Mouse (Mus musculus): ENCODE measurements at regions not wholly inside any gene's neighbourhood (a gene's known extent, or its start where the extent isn't known, plus 50 kb on each side); places are given as distances from the start of the nearest gene placed in this dataset.

DNA sequence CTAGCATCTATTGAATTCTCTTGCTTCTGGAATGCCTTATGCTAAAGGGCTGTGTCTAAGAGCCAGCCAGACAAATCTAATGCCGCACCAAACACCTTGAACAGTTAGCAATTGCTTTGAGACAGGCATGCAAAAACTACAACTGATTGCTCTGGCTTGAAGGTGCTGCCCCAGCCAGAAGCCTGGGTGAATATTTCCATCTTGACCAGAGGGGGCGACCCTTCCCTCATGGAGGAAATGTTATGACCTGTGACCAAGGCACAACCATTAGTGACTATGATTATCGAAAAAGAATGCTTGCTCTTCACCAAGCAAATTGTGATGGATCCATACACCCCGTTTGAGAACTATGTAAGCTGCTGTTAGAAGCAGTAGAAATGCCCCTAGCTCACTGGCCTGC is 445.9 kb upstream of the Etaa1 start:
- 49% methylated on average over 4 of the region's 4 CpGs for WGBS (ENCODE audit: insufficient replicate concordance)
- ATAC-seq (ENCODE audit: insufficient read depth): no peak
- Histone ChIP-seq H3K9me3 (replicated peaks) (no peaks in the 10 kb centered on the region), H3K27ac (replicated peaks) (no peak overlapping the region), H3K36me3 (replicated peaks) (no peaks in the 10 kb centered on the region), H3K9ac (no peak overlapping the region), H3K4me2 (no peak overlapping the region), H3K4me1 (replicated peaks) (no peaks in the 10 kb centered on the region), H3K27me3 (no peaks in the 10 kb centered on the region), H3K4me3 (replicated peaks) (no peak overlapping the region)

DNA sequence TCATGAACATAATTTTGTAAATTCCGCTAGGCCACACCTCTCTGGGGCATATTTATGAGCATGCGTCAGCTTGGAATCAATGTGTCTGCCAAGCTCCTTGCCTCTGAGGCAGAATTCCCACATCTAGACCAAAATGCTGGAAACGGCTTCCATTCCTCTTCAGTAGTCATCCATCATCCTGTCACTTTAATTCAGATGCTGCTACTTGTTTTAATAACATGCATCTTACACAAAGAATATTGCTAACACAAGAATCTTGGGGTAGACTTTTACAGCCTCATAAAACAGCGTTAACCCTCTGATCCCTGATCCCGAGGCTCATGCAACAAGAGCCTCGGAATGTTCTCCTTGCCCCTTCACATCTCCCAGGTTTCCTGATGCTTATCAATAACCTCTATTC is 442.7 kb upstream of the Etaa1 start:
- Histone ChIP-seq H3K27me3 (no peaks in the 10 kb centered on the region), H3K36me3 (replicated peaks) (no peaks in the 10 kb centered on the region), H3K9ac (no peak overlapping the region), H3K9me3 (replicated peaks) (no peaks in the 10 kb centered on the region), H3K27ac (replicated peaks) (no peak overlapping the region), H3K4me2 (no peak overlapping the region), H3K4me1 (replicated peaks) (no peaks in the 10 kb centered on the region), H3K4me3 (replicated peaks) (no peak overlapping the region)
- 56% methylated on average over 6 of the region's 6 CpGs for WGBS (ENCODE audit: insufficient replicate concordance)
- no peak for ATAC-seq (ENCODE audit: insufficient read depth)

DNA sequence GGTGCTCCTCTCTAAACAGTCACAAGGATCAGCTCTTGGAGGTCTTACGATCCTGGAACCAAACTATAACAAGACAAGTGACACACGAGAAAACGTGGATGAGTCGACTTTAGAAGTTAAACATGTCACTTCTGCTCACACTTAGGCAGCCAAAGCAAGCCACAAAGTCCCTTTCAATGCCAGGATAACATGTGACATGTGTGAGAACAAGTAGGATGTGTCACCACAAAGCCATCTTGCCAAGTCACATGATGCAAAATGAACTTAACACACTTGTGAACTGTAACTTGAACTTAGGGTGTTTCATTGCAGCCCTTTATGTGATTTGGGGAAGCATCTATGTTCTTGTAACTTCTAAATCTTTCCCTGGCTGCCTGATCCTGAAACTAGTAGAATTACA is 442.0 kb upstream of the Etaa1 start:
- no peak overlapping the region for H3K27ac ChIP-seq (replicated peaks)
- no peaks in the 10 kb centered on the region for H3K36me3 ChIP-seq (replicated peaks)
- H3K27me3 ChIP-seq: no peaks in the 10 kb centered on the region
- H3K9ac ChIP-seq: no peak overlapping the region
- ATAC-seq (ENCODE audit: insufficient read depth): no peak
- H3K4me1 ChIP-seq (replicated peaks): no peaks in the 10 kb centered on the region
- 56% methylated on average over 4 of the region's 4 CpGs for WGBS (ENCODE audit: insufficient replicate concordance)
- no peak overlapping the region for H3K4me2 ChIP-seq
- no peak overlapping the region for H3K4me3 ChIP-seq (replicated peaks)
- H3K9me3 ChIP-seq (replicated peaks): no peaks in the 10 kb centered on the region

DNA sequence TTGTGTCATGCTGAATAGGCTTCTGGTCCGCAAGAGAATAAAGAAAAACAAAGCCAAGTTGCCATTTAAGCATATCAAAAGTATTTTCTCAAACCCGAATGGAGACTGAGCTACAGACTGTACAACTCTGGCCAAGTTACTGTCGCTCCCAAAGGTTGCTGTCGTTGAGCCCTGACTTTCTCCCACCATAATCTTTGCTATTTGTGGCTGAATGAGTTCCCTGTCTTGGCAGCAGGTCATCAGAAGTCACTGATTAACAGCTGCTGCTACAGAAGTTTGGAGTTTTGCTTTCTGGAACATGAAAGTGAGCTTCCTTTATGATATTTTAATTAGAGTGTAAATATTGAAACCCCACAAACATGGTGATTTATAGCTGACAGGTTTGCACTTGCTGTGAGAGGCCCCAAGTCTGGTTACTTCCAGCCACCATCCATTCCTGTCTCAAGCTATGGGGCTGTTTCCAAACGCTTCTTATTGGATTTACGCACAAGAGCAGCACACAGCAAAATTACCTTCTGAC is 419.2 kb upstream of the Etaa1 start:
- Histone ChIP-seq H3K36me3 (replicated peaks) (no peaks in the 10 kb centered on the region), H3K4me2 (no peak overlapping the region), H3K27me3 (no peaks in the 10 kb centered on the region), H3K9ac (no peak overlapping the region), H3K27ac (replicated peaks) (no peak overlapping the region), H3K9me3 (replicated peaks) (no peaks in the 10 kb centered on the region), H3K4me3 (replicated peaks) (no peak overlapping the region), H3K4me1 (replicated peaks) (no peaks in the 10 kb centered on the region)
- WGBS (ENCODE audit: insufficient replicate concordance): 61% methylated on average over 6 of the region's 6 CpGs
- no peak for ATAC-seq (ENCODE audit: insufficient read depth)

DNA sequence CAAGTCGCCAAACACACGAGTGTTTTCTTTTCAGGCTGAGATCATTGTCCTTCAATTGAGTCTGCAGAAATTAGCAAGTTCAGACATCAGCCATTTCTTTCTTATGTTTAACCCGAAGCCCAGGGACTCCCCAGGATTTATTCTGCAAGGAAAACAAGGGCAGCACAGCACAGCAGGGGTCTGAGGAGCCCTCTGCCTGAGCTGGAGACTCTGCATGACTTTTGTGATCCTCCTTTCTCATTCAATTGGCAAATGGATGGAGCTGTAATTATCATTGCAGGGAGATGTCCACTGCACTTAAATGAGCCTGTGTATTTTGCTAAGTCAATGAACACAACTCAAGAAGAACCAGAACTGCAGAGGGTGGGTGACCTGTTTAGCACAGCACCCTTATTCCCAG is 417.6 kb upstream of the Etaa1 start:
- H3K9ac ChIP-seq: no peak overlapping the region
- H3K4me2 ChIP-seq: no peak overlapping the region
- no peak for ATAC-seq (ENCODE audit: insufficient read depth)
- WGBS (ENCODE audit: insufficient replicate concordance): 34% methylated on average over 3 of the region's 3 CpGs
- H3K27me3 ChIP-seq: no peaks in the 10 kb centered on the region
- H3K9me3 ChIP-seq (replicated peaks): no peaks in the 10 kb centered on the region
- no peak overlapping the region for H3K4me3 ChIP-seq (replicated peaks)
- H3K36me3 ChIP-seq (replicated peaks): no peaks in the 10 kb centered on the region
- no peaks in the 10 kb centered on the region for H3K4me1 ChIP-seq (replicated peaks)
- H3K27ac ChIP-seq (replicated peaks): no peak overlapping the region

DNA sequence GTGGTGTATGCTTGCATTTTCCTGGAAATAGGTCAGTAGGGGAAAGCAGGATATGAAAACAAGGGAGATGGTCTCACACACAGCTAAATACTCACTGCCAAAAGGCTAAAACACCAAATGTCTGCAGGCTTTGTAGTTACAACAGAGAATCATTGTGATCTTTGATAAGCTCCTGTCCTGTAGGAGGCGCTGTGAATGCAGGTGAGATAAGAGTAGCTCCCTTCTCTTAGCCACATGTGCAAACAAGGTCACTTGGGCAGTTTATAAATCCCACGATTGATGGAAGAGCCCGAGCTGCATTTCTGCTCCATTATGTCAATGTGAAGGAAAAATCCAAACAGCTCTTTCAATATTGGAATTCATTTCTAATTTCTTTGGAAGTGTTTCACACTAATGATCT is 417.2 kb upstream of the Etaa1 start:
- Histone ChIP-seq H3K27ac (replicated peaks) (no peak overlapping the region), H3K4me2 (no peak overlapping the region), H3K9me3 (replicated peaks) (no peaks in the 10 kb centered on the region), H3K4me1 (replicated peaks) (no peaks in the 10 kb centered on the region), H3K36me3 (replicated peaks) (no peaks in the 10 kb centered on the region), H3K27me3 (no peaks in the 10 kb centered on the region), H3K9ac (no peak overlapping the region), H3K4me3 (replicated peaks) (no peak overlapping the region)
- no peak for ATAC-seq (ENCODE audit: insufficient read depth)
- 19% methylated on average over 3 of the region's 3 CpGs for WGBS (ENCODE audit: insufficient replicate concordance)

DNA sequence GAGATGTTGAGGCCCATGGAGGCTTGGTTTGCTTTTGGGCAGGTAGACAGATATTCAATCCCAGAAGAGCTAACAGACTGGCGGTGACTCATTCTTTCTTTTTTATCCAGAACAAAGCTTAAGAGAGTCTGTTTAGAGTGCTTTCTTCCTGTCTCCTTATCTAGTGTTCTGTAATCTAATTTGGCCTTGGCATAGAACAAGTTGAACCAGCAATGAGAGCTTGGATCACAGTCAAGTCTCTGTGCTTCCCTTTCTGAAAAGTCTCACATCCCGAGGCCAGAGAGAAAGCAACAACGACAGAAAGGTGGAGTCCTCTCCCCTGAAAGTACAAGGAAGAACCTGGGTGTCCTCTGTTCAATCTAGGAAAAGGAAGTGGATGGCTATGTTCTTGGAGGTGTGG is 401.2 kb upstream of the Etaa1 start:
- no peaks in the 10 kb centered on the region for H3K4me1 ChIP-seq (replicated peaks)
- H3K4me2 ChIP-seq: no peak overlapping the region
- H3K4me3 ChIP-seq (replicated peaks): no peak overlapping the region
- H3K9me3 ChIP-seq (replicated peaks): no peaks in the 10 kb centered on the region
- H3K9ac ChIP-seq: no peak overlapping the region
- H3K27me3 ChIP-seq: no peaks in the 10 kb centered on the region
- no peak for ATAC-seq (ENCODE audit: insufficient read depth)
- WGBS (ENCODE audit: insufficient replicate concordance): 45% methylated on average over 3 of the region's 3 CpGs
- H3K27ac ChIP-seq (replicated peaks): no peak overlapping the region
- no peaks in the 10 kb centered on the region for H3K36me3 ChIP-seq (replicated peaks)

DNA sequence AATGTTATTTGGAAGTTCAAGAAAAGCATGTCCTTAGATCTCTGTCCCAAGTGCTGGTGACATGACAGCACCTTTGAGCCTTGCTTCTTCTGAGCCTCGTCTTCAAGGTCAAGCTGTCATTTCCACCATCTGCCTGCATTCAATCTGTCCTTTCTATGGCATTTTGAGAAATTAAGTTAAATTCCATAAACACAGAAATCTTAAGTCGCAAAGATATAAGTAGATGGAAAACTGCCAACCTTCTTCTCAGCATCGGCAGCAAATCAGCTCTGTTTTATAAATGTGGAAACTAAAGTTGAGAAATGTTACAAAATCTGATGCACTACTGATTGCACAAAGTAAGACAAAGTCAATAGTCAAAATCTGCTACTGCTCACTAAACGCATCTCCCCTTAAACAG is 400.5 kb upstream of the Etaa1 start:
- WGBS (ENCODE audit: insufficient replicate concordance): 67% methylated on average over 4 of the region's 4 CpGs

DNA sequence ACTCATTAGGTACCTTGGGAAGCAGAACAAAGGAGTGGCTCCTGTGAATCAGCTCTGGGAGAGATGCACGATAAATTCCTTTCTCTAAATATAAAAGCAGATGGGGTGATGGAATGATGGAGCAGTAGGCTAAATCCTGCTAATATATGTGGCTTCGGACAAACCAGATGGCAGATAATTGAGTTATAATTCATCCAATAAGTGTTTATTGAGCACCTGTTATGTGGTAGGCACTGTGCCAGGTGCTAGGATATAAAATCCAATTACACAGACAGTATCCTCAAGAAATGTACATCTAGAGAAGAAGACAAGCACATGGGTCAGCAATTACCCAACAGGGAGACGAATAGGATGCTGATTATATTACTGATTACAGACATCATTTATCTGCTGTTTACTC is 394.2 kb upstream of the Etaa1 start:
- H3K9me3 ChIP-seq (replicated peaks): no peaks in the 10 kb centered on the region
- no peak for ATAC-seq (ENCODE audit: insufficient read depth)
- no peaks in the 10 kb centered on the region for H3K36me3 ChIP-seq (replicated peaks)
- no peaks in the 10 kb centered on the region for H3K4me1 ChIP-seq (replicated peaks)
- H3K9ac ChIP-seq: no peak overlapping the region
- H3K4me2 ChIP-seq: no peak overlapping the region
- no peak overlapping the region for H3K27ac ChIP-seq (replicated peaks)
- no peaks in the 10 kb centered on the region for H3K27me3 ChIP-seq
- 57% methylated on average over 3 of the region's 3 CpGs for WGBS (ENCODE audit: insufficient replicate concordance)
- H3K4me3 ChIP-seq (replicated peaks): no peak overlapping the region

More for the DNA sequence above, 400.5 kb upstream of the Etaa1 start:
- no peak overlapping the region for H3K27ac ChIP-seq (replicated peaks)
- H3K36me3 ChIP-seq (replicated peaks): no peaks in the 10 kb centered on the region
- no peaks in the 10 kb centered on the region for H3K4me1 ChIP-seq (replicated peaks)
- ATAC-seq (ENCODE audit: insufficient read depth): no peak
- no peaks in the 10 kb centered on the region for H3K9me3 ChIP-seq (replicated peaks)
- no peak overlapping the region for H3K4me2 ChIP-seq
- H3K27me3 ChIP-seq: no peaks in the 10 kb centered on the region
- H3K4me3 ChIP-seq (replicated peaks): no peak overlapping the region
- no peak overlapping the region for H3K9ac ChIP-seq

DNA sequence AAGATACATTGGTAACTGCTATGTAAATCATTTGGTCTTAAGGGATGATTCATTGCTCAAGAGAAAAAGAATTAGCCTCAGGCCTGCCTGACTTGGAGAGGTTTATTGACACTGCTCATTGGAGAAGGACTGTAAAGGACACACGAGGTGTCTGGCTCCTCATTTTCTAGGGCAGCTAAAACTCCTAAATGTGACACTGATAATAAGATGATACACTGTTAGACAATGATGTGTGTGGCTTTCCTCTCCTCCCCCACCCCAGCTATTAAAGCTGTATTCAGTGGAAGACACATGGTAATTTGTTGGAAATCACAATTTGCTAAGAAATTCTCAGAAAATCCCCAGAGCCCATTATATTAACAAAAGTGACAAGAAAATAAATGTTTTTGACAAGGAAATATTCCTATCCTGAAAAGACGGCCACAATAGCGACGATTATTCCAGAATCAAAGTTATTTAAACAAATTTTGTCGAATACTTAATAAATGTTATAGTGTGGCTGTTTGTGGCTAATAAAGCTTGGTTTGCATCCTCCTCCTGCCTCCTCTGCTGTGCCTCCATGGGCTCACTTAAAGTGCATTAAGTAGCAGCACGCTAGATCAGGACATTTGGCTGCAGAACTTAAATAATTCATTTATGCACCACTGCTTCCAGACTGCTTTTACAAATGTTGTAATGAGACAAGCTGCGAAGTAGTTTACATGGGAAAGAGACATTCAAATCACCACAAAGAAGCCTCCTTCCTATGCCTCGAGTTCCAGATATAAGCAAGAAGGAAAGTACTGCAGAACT is 360.0 kb upstream of the Etaa1 start:
- no peak overlapping the region for H3K4me3 ChIP-seq (replicated peaks)
- H3K9ac ChIP-seq: no peak overlapping the region
- H3K4me2 ChIP-seq: no peak overlapping the region
- no peaks in the 10 kb centered on the region for H3K9me3 ChIP-seq (replicated peaks)
- no peaks in the 10 kb centered on the region for H3K4me1 ChIP-seq (replicated peaks)
- H3K36me3 ChIP-seq (replicated peaks): no peaks in the 10 kb centered on the region
- H3K27me3 ChIP-seq: no peaks in the 10 kb centered on the region
- H3K27ac ChIP-seq (replicated peaks): no peak overlapping the region
- WGBS (ENCODE audit: insufficient replicate concordance): 47% methylated on average over 8 of the region's 8 CpGs
- ATAC-seq (ENCODE audit: insufficient read depth): no peak

DNA sequence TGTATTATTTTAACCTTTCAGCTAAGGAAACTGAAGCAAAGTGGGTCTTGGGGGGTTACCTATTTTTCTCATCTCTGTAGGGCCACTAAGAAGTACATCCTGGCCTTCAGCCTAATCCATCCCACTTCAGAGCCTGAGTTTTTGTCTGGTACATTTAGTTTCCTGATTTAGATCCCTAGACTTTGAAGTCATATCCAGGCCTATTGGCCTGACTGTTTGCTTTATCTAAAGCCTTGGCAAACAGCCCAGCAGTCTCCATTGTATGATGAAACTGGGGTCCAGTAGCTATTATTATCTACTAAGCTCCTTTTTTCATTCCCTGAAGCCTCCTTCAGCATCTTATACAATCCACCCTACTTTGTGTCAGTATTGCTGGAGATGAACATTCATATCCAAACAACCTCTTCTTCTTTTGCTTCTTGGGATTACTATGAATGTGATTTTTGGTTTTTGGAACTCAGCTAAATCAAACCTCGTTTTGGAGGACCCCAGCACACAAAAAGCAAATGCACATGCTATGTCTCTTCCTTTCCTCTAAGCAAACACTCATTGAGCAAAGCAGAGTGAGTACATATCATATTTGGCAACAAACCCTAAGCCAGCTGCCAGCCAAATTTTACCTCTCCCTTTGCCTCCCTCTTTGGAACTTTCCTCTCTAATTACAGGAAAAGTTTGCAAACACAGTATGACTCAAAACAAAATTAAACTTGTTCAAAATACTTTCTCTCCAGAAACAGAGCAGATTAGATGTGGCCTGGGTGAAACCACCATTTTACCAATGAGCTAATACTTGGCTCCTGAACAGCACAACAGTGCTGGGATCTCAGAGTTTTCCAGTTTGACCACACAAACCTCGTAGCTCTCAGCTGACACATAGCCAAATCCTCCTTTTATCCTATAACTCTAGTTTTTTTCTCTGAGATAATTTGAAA is 342.8 kb upstream of the Etaa1 start:
- ATAC-seq (ENCODE audit: insufficient read depth): no peak
- Histone ChIP-seq H3K4me3 (replicated peaks) (no peak overlapping the region), H3K4me1 (replicated peaks) (no peaks in the 10 kb centered on the region), H3K27me3 (no peaks in the 10 kb centered on the region), H3K9me3 (replicated peaks) (no peaks in the 10 kb centered on the region), H3K36me3 (replicated peaks) (no peaks in the 10 kb centered on the region), H3K9ac (no peak overlapping the region), H3K27ac (replicated peaks) (no peak overlapping the region), H3K4me2 (no peak overlapping the region)
- 41% methylated on average over 2 of the region's 2 CpGs for WGBS (ENCODE audit: insufficient replicate concordance)

Measured in liver, embryonic 15.5 days (tissue).